Mouse (Mus musculus): ENCODE measurements around the gene Cox5b.
A peak's percentile ranks its signal among the peaks of the same experiment; 100 is the strongest.

The Cox5b gene

DNA sequence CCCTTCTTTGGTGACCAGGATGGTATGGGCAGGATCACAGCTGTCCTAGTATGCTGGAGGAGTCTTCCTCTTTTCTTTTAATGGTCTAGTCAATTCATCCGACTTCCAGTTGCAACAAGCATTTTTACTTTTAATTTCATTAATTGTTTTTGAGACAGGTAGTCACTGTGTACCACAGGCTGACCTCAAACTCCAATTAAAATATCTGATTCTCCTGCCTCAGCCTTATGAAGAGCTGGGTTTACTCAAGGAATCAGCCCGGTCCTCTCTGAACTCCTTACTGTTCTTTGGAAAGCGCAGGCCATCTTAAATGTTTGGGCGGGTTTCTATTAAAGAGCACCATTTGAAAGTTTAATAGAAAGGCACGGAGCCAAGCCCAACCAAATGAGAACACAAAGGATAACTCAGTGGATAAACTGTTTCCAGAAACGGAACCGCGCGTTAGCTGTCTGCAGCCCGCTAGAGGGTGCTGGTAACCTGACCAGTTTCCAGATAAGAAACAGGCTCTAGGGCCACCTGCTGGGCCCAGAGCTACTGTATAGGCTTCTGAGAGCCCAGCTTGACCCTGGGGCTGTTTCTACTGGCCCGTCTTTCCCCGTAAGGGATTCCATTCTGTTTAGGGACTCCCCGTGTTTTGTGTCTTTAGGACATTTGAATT is 7.3 kb upstream of the Cox5b start:
- peak; percentile 58 for DNase-seq (ENCODE audit: low spot score)

DNA sequence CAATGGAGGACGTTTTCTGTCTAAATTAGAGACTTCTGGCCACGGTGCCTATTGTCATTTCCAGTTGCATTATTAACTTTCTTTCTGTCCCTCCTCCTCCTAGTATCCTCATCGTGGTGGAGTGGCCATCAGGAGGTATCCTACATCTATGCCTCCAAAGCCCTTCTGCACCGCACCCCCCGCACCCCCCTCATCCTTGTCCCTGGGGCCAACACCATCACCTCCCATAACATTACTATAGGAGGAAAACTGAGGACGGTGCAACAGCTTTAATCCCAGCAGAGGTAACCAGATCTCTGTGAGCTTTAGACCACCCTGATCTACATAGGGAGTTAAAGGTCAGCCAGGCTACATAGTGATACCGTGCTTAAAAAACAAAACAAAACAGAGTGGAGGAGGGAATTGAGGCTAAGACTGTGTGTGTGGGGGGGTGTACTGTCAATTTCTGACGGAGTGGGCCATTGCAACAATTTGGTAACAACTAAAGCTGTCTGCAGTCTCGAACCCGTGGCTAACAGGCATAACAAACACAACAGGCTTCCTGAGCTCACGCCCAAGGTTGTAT is 496 bp upstream of the Cox5b start:
- DNase-seq (ENCODE audit: low spot score), result no peak

DNA sequence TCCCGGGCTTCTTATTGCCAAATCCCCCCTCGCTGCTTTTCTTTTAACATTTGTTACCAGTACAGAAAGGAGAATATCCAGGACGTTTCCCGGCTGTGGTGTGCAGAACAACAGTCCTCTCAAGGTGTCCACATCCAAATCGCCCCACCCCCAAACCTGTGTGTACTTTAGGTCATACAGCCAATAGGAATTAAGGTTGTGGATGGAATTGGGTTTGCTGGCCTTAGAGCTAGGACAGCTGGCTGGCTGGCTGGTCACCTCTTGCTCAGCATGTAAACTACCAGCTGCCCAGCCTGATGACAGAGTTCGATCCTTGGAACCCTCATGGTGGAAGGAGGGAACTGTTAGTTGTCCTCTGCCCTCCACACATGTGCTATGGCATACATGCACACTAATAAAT is 3.6 kb downstream of the Cox5b start:
- DNase-seq (ENCODE audit: low spot score), result no peak

DNA sequence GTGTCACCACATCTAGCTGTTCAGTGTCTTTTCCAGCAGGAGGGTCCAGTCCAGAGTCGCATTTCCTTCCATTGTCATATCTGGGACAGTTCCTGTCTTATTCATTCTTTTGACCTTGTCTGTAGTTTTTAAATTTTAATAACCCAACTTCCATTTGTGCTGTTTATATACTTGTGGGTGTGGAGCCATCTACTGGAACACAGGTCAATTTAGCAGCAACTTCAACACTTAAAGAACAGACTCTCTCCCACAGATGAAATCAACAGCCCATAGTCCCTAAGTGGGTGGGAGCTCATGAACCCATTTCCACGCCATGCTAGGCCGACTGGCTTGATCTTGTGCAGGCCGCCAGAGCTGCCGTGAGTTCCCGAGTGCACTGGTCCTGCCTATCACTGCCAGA is 5.2 kb downstream of the Cox5b start:
- DNase-seq (ENCODE audit: low spot score), result no peak

DNA sequence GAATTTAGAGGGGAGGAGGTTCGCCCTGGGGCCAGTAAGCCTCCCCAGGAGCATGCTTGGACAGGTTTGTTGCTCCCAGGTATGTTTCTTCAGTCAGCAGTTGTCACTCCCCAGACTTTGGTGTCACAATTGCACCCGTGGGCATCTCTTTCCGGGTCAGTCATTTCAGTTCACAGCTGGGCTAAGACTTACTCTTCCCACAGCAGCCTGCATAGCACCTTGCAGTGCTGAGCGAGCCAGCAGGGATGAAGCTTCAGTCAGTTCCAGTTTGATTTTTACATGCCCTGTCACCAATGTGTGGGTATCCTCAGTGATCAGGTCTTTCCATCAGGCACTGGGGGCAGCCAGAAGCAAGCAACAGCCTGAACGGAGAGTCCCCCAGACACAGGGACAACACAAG is 5.8 kb downstream of the Cox5b start:
- no peak for DNase-seq (ENCODE audit: low spot score)

DNA sequence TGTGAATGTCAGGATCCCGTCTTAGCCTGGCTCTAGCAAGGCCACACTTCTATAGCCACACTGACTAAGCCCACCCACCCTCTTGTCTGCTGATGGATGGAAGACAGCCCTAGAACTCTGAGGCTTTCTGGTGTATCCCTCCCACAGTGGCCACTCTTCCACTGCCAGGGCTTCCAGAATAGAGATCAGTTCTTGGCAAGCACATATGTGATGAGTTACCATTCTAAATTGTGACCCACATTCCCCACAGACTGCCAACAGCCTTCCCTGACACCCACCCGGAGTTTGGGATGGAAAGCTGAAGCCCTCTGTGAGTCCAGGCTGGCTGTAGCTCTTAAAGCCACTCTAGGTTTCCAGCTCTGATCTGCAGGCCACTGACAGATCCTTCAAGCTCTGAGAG is 15.9 kb downstream of the Cox5b start:
- no peak for DNase-seq (ENCODE audit: low spot score)

DNA sequence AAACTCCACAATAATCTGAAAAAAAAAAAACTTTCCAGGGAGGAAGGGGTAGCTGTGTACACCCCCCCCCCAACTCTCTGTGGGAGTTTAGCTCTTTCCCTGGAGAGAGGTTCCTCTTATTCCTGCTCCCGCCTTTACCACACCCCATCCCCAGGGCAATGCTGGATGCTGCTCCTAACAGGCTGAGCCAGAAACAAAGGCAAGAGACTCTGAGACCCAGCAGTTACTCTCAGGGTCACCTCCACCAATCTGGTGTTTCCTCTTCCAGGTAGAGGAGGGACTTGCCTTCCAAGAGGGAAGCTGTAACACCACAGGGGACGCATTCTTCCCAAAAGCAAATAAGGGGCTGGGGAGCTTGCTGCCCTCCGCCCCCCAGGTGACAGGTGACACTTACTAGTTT is 16.5 kb downstream of the Cox5b start:
- no peak for DNase-seq (ENCODE audit: low spot score)

DNA sequence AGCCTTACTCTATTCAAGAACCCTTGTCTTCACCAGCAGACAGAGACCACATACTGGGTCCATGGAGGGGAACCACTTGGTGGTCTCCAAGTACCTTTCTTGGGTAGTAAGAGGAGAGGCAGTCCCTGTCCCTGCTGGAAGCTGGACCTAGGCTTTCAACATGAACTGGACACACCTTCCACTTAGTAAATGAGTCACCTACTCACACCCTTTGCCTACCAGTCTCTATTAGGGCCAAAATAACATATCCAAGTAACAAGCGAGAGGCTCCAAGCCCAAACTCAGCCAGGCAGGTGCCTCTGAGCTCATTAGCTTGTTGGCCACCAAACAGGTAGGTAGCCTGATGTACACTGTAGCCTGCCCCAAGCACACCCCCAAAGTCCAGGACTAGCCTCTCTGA is 17.4 kb downstream of the Cox5b start:
- DNase-seq (ENCODE audit: low spot score), result no peak

DNA sequence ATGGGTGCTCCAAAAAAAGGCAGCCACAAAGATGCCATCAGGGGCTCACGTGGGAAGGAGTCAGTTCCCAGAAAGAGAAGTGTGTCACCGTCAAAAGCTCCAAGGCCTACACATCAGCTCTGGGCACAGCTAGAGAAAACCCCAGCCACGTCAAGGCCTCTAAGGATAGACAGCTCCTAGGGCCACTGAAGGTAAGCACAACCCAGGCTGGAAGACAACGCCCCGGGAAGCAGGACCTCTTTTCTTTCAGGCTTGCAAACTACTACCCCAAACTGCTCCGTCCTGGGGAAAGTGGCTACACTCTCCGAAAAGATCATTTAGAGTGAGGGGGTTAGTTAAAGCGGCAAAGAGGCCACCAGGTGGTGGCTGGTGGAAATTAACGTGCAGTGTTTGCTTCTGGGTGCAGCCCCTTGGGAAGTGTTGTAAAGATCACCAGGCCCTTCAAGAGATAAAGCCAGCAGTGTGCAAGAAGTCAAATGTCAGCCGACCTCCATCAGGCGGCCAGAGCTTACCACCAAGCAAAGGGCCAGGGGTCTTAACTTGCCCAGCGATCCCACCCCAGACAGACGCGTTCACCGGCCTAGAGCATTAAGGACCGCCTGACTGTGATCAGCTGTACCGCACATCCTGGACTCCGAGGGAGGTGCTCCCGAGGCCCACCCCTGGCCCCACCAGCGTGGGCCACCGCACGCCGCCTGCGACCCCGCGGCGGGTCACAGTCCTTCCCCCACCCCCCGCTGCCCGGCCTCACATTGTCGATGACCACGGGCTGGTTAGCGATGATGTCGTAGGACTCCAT is 18.0 kb downstream of the Cox5b start:
- DNase-seq (ENCODE audit: low spot score), result no peak

DNA sequence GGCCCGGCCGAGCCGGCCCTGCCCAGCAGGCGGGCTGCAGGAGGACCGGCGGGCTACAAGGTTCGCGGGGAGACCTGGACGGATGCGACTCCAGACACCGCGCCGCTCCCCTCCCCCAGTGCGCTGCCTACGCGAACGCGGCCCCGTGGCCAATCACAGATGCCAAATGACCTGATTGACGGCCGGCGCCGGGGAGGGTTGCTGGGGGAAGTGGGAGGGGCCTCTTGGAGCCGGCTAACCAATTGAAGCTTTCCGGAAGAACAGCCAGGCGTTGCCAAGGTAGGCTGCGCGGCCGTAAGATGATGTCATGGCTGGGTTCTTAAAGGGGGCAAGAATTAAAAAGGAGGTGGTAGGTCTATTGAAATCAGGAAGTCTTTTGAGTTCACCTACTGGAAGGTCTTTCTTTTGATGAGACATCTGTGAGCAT is 18.6 kb downstream of the Cox5b start, which contains the start of gene 4933424G06Rik:
4933424G06Rik (plus strand) TSS at position 296 of the 427 bp plus-strand sequence.
- DNase-seq (ENCODE audit: low spot score), result peak; percentile 96

DNA sequence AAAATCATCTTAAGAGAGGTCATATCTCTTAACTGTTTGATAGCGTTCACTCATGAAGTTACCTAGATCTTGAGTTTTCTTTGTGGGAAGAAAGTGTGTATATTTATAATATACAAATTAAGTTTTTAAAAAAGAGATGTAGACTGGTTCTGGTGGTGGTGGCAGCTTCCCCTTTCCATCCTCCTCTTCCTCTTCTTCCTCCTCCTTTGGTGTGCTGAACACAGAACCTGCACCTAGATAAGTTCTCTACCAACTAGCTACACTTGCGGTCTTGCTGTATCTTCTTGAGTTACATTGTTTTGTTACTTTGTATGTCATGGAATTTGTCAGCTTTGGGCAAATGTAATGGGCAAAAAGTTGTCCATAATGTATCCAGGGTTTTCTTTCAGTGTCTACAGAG is 19.9 kb downstream of the Cox5b start:
- no peak for DNase-seq (ENCODE audit: low spot score)

DNA sequence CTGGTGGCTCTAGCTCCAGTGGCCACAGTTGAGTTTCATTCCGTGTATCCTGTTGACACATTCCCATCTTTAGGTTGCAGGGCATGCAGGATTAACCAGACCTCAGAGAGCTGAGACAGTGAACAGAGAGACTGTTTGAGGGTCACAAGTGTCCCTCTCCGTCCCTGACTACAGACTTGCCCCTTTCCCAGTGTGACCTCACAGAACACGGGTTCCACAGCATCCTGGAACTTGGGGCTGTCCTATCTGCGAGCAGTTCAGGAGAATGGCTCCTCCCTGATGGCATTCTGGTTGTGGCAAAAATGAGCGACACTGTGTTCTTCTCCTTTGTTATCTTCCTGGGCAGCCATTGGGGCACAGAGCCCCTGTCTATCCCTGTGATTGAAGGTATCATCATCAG is 23.1 kb downstream of the Cox5b start, which contains the start of gene Actr1b:
Actr1b (minus strand) TSS at position 112 of the 400 bp plus-strand sequence.
- DNase-seq (ENCODE audit: low spot score), result no peak

DNA sequence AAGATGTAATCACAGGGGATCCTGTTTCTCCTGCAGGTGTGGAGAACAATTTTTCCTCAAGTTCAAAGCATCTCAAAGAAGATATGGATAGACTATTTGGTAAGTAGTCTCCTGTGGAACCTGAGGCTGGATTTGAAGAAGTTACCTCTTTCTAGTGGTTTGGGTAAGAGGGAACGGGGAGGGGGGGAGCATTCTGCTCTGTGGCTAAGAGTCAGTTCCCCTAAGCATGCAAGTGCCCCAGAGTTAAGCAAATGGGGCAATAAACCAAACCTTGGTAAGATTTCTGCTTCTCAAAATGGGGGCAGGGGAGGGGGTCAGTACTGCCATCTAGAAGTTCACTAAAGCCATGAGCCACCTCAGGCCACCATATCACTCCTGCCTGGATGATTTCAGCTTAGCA is 27.5 kb downstream of the Cox5b start:
- DNase-seq (ENCODE audit: low spot score), result no peak

DNA sequence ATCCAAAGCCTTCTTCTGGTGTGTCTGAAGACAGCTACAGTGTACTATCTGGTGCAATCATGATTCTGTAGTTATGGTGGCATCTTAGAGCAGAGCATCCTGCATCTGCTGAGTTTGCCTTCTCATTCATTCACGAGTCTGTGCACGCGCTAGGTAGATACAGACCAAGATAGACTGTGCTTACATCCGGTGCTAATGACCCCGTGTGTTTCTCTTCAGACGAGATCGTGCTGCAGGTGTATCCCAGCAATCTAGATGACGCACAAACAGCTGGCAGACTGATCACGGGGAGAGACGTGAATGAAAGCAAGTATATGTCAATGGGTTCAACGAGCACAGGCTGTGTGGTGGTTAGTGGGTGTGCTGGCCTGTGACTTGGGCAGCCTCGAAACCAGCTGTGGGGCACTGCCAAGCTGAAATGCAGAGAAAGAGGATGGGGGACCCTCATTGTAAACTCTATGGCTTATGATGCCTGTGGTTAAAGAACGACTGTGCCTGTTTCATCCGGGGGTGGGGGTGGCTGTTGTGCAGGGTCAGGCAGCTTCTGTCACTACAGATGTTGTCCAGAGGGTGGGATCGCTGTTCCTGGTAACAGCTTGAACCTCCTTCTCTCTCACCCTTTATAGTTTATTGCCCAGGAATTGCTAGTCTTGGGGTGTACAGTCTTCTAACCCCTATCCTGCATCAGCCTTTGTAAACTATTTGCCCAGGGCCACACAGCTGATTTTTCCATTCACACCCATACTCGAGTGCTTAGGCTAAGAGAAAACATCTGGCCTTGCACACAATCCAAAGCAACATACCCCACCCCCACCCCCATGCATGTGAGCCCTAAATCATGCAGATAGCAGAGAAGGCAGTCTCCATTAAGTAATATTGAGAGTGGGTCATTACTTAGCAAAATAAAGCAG is 32.2 kb downstream of the Cox5b start:
- no peak for DNase-seq (ENCODE audit: low spot score)

DNA sequence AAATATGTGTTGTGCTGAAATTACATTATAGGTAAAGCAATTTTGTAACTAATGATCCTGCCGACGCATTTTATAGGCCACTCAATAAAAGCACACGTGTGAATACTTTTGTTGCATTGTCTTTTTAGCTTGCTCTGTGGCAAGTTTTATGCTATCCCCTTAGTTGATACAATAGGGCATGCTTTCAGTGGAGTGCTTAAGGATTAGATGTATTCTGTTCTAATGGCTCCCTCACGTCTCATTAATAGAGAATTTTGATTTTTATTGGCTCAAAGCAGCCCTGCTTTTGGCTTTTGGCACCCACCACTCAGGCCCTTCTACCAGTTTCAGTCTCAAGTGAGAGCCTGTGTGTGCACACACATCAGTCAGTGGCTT is 32.8 kb downstream of the Cox5b start:
- no peak for DNase-seq (ENCODE audit: low spot score)

DNA sequence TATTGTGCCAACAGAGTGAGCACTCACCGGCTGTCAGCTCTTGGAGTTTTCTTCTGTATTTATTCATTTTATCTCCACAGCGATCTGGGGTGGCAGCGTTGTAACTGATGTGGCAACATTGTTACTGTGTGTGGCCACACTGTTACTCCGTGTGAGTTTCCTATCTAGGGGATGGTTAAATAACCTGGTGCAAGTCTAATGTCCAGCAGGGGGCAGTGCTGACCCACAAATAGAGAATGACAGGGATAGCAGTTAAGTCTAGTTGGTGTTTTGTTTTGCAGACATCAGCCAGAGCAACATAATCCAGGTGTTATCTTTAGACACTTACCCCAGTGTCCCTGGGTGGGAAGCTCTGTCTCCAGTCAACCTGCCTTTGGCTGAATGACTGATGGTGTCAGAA is 46.1 kb downstream of the Cox5b start:
- DNase-seq (ENCODE audit: low spot score), result peak; percentile 89

DNA sequence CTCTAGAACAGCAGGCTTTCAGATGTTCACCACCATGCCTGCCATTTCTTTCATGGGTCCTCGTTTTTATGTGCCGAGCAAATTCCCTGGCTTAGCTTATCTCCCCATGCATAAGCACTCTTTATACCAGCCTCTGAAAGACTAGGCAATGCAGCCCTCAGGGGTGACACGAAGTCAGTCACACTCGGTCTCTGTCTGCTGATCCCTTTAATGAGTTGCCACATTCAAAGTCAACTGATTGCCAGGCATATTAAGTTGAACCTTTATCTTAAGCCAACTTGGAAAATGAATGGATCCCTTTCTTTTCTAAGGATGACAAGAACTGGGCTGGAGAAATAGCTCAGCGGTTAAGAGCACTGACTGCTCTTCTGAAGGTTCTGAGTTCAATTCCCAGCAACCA is 48.0 kb downstream of the Cox5b start:
- DNase-seq (ENCODE audit: low spot score), result no peak

DNA sequence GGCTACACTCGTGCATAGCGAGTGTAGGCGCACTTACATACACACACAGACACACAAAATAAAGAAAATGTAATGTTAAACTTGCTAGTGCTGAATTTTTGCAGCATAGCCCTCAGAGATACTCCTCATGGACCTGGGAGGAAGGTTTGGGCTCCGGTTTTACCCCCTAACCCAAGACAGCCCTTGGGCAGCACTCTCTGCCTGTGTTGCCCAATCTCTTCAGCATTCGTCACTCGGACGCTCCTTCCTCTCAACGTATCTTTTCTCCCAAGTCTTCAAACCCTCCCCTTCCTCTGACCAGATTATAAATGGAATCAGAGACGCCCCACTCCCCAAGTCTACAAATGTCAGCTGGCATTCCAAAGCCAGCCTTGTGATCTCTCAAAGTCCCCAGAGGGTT is 51.8 kb downstream of the Cox5b start:
- no peak for DNase-seq (ENCODE audit: low spot score)
